Mouse (Mus musculus): ENCODE measurements at regions not wholly inside any gene's neighbourhood (a gene's known extent, or its start where the extent isn't known, plus 50 kb on each side); places are given as distances from the start of the nearest gene placed in this dataset.

- no peak for TF ChIP-seq CTCF (IDR thresholded peaks at IDR 0.05; ENCODE audit: low read depth)
- no peak for TF ChIP-seq EP300 (IDR thresholded peaks at IDR 0.05; ENCODE audit: low read depth)
These were observed 340.8 kb downstream of the Pax1 start for GRCm38 (mm10) chr2:147702330-147703063.

Measured in heart, postnatal 0 days (tissue).